Mouse (Mus musculus): Measurements from ENCODE around the gene Tmem33.

DNA sequence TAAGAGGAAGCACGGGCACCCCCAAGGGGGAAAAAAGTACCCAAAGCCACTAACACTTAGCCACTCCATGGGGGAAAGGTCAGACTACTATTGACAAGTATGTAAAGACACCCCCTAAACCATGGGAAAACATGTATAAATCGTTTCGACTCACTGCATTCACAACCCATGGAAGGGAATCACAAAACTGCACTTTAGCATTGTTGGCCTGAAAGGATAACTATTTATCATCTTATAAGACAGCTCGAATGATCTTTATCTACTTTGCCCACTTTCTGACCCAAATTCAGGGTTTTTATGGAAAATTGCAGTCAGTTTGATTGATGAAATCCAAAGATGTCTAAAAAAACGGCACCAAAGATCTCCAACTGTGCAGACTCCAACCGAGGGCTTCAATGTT, 38.5 kb upstream of the Tmem33 start:
- TF ChIP-seq POLR2A (IDR thresholded peaks at IDR 0.05; ENCODE audit: borderline replicate concordance, extremely low read depth, low read depth, low read length) (no peak), CTCF (IDR thresholded peaks at IDR 0.05; ENCODE audit: insufficient read depth, low read length) (no peak)
